In the genomic region with DNA sequence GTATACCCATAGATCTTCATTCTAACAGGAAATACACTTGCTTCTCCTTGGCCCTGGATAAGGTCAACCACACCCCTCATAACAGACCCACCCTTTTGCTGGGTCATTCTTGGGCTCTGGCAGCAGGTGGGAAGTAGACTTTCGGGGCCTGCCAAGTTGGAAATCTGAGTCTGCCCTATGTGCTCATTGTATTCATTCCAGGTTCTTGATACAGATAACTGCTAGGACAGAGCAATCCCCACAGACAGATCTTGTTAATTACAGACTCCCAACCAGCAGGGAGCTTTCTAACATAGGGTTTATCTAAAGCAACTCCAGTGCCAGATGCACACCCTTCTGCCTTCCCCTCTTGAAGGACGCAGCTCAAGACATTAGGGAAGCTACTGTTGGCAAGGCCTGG, we compare ENCODE assay signal across 9 mouse cellular contexts. TPM values are rescaled to one million over a fixed set of nuclear protein-coding genes. Genes with fewer than 3 reads are reported as not detected.
DNase-seq lines count a peak whose midpoint lies in the region; ATAC-seq and TF ChIP-seq lines count a peak whose summit lies in the region.
"Had no signal": no experiment of that assay in that cellular context is flagged by ENCODE, and none has a peak within 500 bp of the region (broad histone marks: within the 10 kb centered on the region; RNA-seq: fewer than 3 reads in every experiment).

No protein-coding gene starts in this region.

- H3K27me3 ChIP-seq in lung, postnatal 0 days (replicated peaks; ENCODE audit: insufficient read depth, low read length), result no peaks in the 10 kb centered on the region
- no peaks in the 10 kb centered on the region for H3K27me3 ChIP-seq in heart, embryonic 14.5 days (ENCODE audit: control insufficient read depth, insufficient read depth, low read length)
- no peaks in the 10 kb centered on the region for H3K27me3 ChIP-seq in small intestine, adult 2 months (ENCODE audit: control insufficient read depth, insufficient read depth, low read length)
- no peaks in the 10 kb centered on the region for H3K27me3 ChIP-seq in midbrain, embryonic 13.5 days

- no peak overlapping the region for H3K4me3 ChIP-seq in lung, postnatal 0 days (ENCODE audit: low read depth, low read length)
- H3K4me3 ChIP-seq in heart, embryonic 14.5 days (ENCODE audit: control insufficient read depth in 1 of 2, insufficient read depth in 1 of 2, low read depth in 1 of 2, low read length in 2 of 2), result no peak overlapping the region
- no peak overlapping the region for H3K4me3 ChIP-seq in small intestine, adult 2 months (ENCODE audit: low read depth, low read length)
- no peak overlapping the region for H3K4me3 ChIP-seq in midbrain, embryonic 13.5 days (replicated peaks)

- H3K4me1 ChIP-seq in lung, postnatal 0 days (ENCODE audit: insufficient read depth, low read depth, low read length), result no peaks in the 10 kb centered on the region
- peaks cover 4 to 16% of the 10 kb centered on the region in 2 experiments for H3K4me1 ChIP-seq in heart, embryonic 14.5 days (ENCODE audit: control insufficient read depth in 2 of 2, insufficient read depth in 2 of 2, low read length in 2 of 2)
- peaks cover 7% of the 10 kb centered on the region; the same call in 1 of the 2 replicates for H3K4me1 ChIP-seq in small intestine, adult 2 months (ENCODE audit: control insufficient read depth, insufficient read depth, insufficient read length, low read length)
- H3K4me1 ChIP-seq in midbrain, embryonic 13.5 days (replicated peaks), result no peaks in the 10 kb centered on the region

- no peak for TF ChIP-seq CTCF in lung, postnatal 0 days (IDR thresholded peaks at IDR 0.05)
- no peak for TF ChIP-seq CTCF in small intestine, adult 2 months (IDR thresholded peaks at IDR 0.05; ENCODE audit: extremely low read depth, insufficient read length, insufficient replicate concordance, low read depth, low read length)

- H3K9me3 ChIP-seq in lung, postnatal 0 days (ENCODE audit: low read length), result no peaks in the 10 kb centered on the region
- no peaks in the 10 kb centered on the region for H3K9me3 ChIP-seq in heart, embryonic 14.5 days (ENCODE audit: control insufficient read depth, low read length)
- no peaks in the 10 kb centered on the region for H3K9me3 ChIP-seq in midbrain, embryonic 13.5 days

- H3K4me2 ChIP-seq in lung, postnatal 0 days (replicated peaks; ENCODE audit: low read depth, low read length), result no peak overlapping the region
- H3K4me2 ChIP-seq in heart, embryonic 14.5 days (ENCODE audit: low read length), result no peak overlapping the region
- no peak overlapping the region for H3K4me2 ChIP-seq in midbrain, embryonic 13.5 days (replicated peaks)

- TF ChIP-seq POLR2A in small intestine, adult 2 months (IDR thresholded peaks at IDR 0.05; ENCODE audit: low read depth, low read length), result no peak

- H3K36me3 ChIP-seq in lung, postnatal 0 days (ENCODE audit: insufficient read depth, low read length), result no peaks in the 10 kb centered on the region
- 0 out of 2 replicates have a peak, but pooled peaks cover 2% of the 10 kb centered on the region for H3K36me3 ChIP-seq in heart, embryonic 14.5 days (ENCODE audit: control insufficient read depth, insufficient read depth, low read length)
- no peaks in the 10 kb centered on the region for H3K36me3 ChIP-seq in small intestine, adult 2 months (ENCODE audit: control insufficient read depth, insufficient read depth, low read length)
- no peaks in the 10 kb centered on the region for H3K36me3 ChIP-seq in midbrain, embryonic 13.5 days

- WGBS in lung, postnatal 0 days, result 69% methylated on average over 2 of the region's 2 CpGs
- 17% methylated on average over 2 of the region's 2 CpGs for WGBS in heart, embryonic 14.5 days
- WGBS in small intestine, adult 2 months, result 12% methylated on average over 2 of the region's 2 CpGs
- 86% methylated on average over 2 of the region's 2 CpGs for WGBS in midbrain, embryonic 13.5 days

- DNase-seq in lung, postnatal 0 days (ENCODE audit: low spot score), result peak; percentile 25
- no peak for DNase-seq in lung, postnatal 4 days
- DNase-seq in c-Kit-positive CD71-positive TER-119-positive erythroid progenitor cells, embryonic 14.5 days (ENCODE audit: low spot score), result peak; percentile 62
- DNase-seq: adrenal gland, postnatal 36 days; left cerebral cortex, postnatal 4 days had no signal

- TF ChIP-seq EP300 in lung, postnatal 0 days (IDR thresholded peaks at IDR 0.05), result no peak

- H3K27ac ChIP-seq in lung, postnatal 0 days (ENCODE audit: low read length), result 0 out of 2 replicates have a peak overlapping the region, but pooled peaks have one; percentile 32
- peak overlapping the region; percentile 39 to 77 for H3K27ac ChIP-seq in heart, embryonic 14.5 days (replicated peaks in 1 of 2; ENCODE audit: control insufficient read depth in 1 of 2, insufficient read depth in 1 of 2, low read depth in 2 of 2, low read length in 2 of 2)
- H3K27ac ChIP-seq in small intestine, adult 2 months (ENCODE audit: insufficient read depth, low read depth, low read length), result peak overlapping the region; percentile 78
- H3K27ac ChIP-seq in midbrain, embryonic 13.5 days, result no peak overlapping the region

- no peak overlapping the region for H3K9ac ChIP-seq in lung, postnatal 0 days (replicated peaks; ENCODE audit: low read depth)
- H3K9ac ChIP-seq in heart, embryonic 14.5 days (ENCODE audit: low read length), result no peak overlapping the region
- no peak overlapping the region for H3K9ac ChIP-seq in midbrain, embryonic 13.5 days (replicated peaks)

- peak; percentile 35; the same call in 1 of the 2 replicates for ATAC-seq in lung, postnatal 0 days
- ATAC-seq in heart, embryonic 14.5 days (ENCODE audit: insufficient number of reproducible peaks, insufficient read depth, low FRiP score, low read depth), result no peak
- ATAC-seq in activated CD4-positive, CD25-positive, alpha-beta regulatory T cell, adult 4 months, result no peak
- no peak for ATAC-seq in midbrain, embryonic 13.5 days

RNA-seq across cellular contexts. Expression of gene Ndrg3, which starts 9.0 kb away (rescaled TPM):
- polyA plus RNA-seq in lung, postnatal 0 days (2015; fragmentation: Nextera tagmentation; extraction: Ambion mirVana), result 22.8 and 25.4 TPM in 2 replicates
- polyA plus RNA-seq in heart, embryonic 14.5 days (2014; fragmentation: Nextera tagmentation; extraction: Ambion mirVana), result 32.0 and 32.9 TPM in 2 replicates
- polyA plus RNA-seq in small intestine, adult 2 months (2012; rRNA removed), result 23.2 and 41.0 TPM in 2 replicates
- polyA plus RNA-seq in activated CD4-positive, CD25-positive, alpha-beta regulatory T cell, adult 4 months (2017; shearing (Covaris generic)), result 100 to 1,000 TPM; 107 to 115 TPM
- polyA plus RNA-seq in midbrain, embryonic 13.5 days (2015; fragmentation: Nextera tagmentation; extraction: Ambion mirVana), result 81.4 and 81.6 TPM in 2 replicates

RNA-seq across cellular contexts. Expression of gene Dsn1, which starts 24.1 kb away (rescaled TPM):
- polyA plus RNA-seq in lung, postnatal 0 days (2015; fragmentation: Nextera tagmentation; extraction: Ambion mirVana), result 7.2 and 9.5 TPM in 2 replicates
- 35.9 and 36.8 TPM in 2 replicates for polyA plus RNA-seq in heart, embryonic 14.5 days (2014; fragmentation: Nextera tagmentation; extraction: Ambion mirVana)
- 0.70 and 1.1 TPM in 2 replicates for polyA plus RNA-seq in small intestine, adult 2 months (2012; rRNA removed)
- 10 to 100 TPM; 16.0 to 17.1 TPM for polyA plus RNA-seq in activated CD4-positive, CD25-positive, alpha-beta regulatory T cell, adult 4 months (2017; shearing (Covaris generic))
- polyA plus RNA-seq in midbrain, embryonic 13.5 days (2015; fragmentation: Nextera tagmentation; extraction: Ambion mirVana), result 18.0 and 18.7 TPM in 2 replicates

Comparison
In these comparisons a context has a peak if more than half of its experiments do, and no peak if none do; other contexts are left out.
1. DNase-seq: peak in lung, postnatal 0 days (single experiment) and c-Kit-positive CD71-positive TER-119-positive erythroid progenitor cells, embryonic 14.5 days (single experiment); none in lung, postnatal 4 days (0 of 2).